Comparison of ENCODE assay signal across 9 mouse cellular contexts in genomic region chr16:26495721-26496120, GRCm38 (mm10). TPM values are rescaled to one million over a fixed set of nuclear protein-coding genes. Genes with fewer than 3 reads are reported as not detected.
DNase-seq lines count a peak whose midpoint lies in the region; ATAC-seq and TF ChIP-seq lines count a peak whose summit lies in the region.
"Had no signal": no experiment of that assay in that cellular context is flagged by ENCODE, and none has a peak within 500 bp of the region (broad histone marks: within the 10 kb centered on the region; RNA-seq: fewer than 3 reads in every experiment).

No protein-coding gene starts in this region.

- H3K4me3 ChIP-seq in hindbrain, embryonic 11.5 days (ENCODE audit: low read depth, low read length), result no peak overlapping the region
- H3K4me3 ChIP-seq in hindbrain, embryonic 12.5 days, result no peak overlapping the region
- H3K4me3 ChIP-seq in neural tube, embryonic 11.5 days (ENCODE audit: low read depth, low read length), result no peak overlapping the region
- no peak overlapping the region for H3K4me3 ChIP-seq in forebrain, embryonic 15.5 days

- TF ChIP-seq POLR2A in brain, embryonic 14.5 days (IDR thresholded peaks at IDR 0.05; ENCODE audit: borderline replicate concordance, extremely low read depth, insufficient read depth, insufficient read length, poor library complexity, severe bottlenecking), result no peak

- peak; percentile 25 for DNase-seq in hindbrain, embryonic 11.5 days (ENCODE audit: low spot score)
- peak; percentile 18 for DNase-seq in neural tube, embryonic 11.5 days (ENCODE audit: low spot score)
- no peak for DNase-seq in neural tube, embryonic 10.5 days (ENCODE audit: extremely low spot score, low spot score)
- peak; percentile 42 for DNase-seq in brain, embryonic 14.5 days (ENCODE audit: low read depth)
- DNase-seq in mesoderm, embryonic 11.5 days (ENCODE audit: low read depth, low spot score), result peak; percentile 18

- no peak overlapping the region for H3K4me2 ChIP-seq in hindbrain, embryonic 11.5 days (replicated peaks; ENCODE audit: low read depth, low read length)
- H3K4me2 ChIP-seq in hindbrain, embryonic 12.5 days (replicated peaks), result no peak overlapping the region
- no peak overlapping the region for H3K4me2 ChIP-seq in neural tube, embryonic 11.5 days (ENCODE audit: low read depth)
- no peak overlapping the region for H3K4me2 ChIP-seq in forebrain, embryonic 15.5 days (replicated peaks)

- H3K27me3 ChIP-seq in hindbrain, embryonic 11.5 days (ENCODE audit: control insufficient read depth, insufficient read depth, low read length), result no peaks in the 10 kb centered on the region
- no peaks in the 10 kb centered on the region for H3K27me3 ChIP-seq in hindbrain, embryonic 12.5 days
- H3K27me3 ChIP-seq in neural tube, embryonic 11.5 days (ENCODE audit: control insufficient read depth, insufficient read depth, low read length), result no peaks in the 10 kb centered on the region
- H3K27me3 ChIP-seq in forebrain, embryonic 15.5 days, result no peaks in the 10 kb centered on the region

- TF ChIP-seq CTCF in brain, embryonic 14.5 days (IDR thresholded peaks at IDR 0.05; ENCODE audit: borderline replicate concordance, extremely low read depth, insufficient read depth, insufficient read length), result 0 out of 2 replicates have a peak, but pooled peaks have one; percentile 24

- no peaks in the 10 kb centered on the region for H3K4me1 ChIP-seq in hindbrain, embryonic 11.5 days (replicated peaks; ENCODE audit: control insufficient read depth, insufficient read depth, low read length)
- H3K4me1 ChIP-seq in hindbrain, embryonic 12.5 days, result no peaks in the 10 kb centered on the region
- no peaks in the 10 kb centered on the region for H3K4me1 ChIP-seq in neural tube, embryonic 11.5 days (ENCODE audit: control insufficient read depth, insufficient read depth, low read length)
- H3K4me1 ChIP-seq in forebrain, embryonic 15.5 days, result no peaks in the 10 kb centered on the region

- no peak for ATAC-seq in hindbrain, embryonic 11.5 days (ENCODE audit: low FRiP score)
- no peak for ATAC-seq in hindbrain, embryonic 12.5 days (ENCODE audit: low FRiP score)
- ATAC-seq in neural tube, embryonic 11.5 days (ENCODE audit: insufficient read depth, low FRiP score, low TSS enrichment), result no peak
- no peak for ATAC-seq in forebrain, embryonic 15.5 days (replicated peaks)
- ATAC-seq in activated CD4-positive, CD25-positive, alpha-beta regulatory T cell, adult 4 months, result no peak

- WGBS in hindbrain, embryonic 11.5 days, result 17% methylated on average over 2 of the region's 2 CpGs
- 11% methylated on average over 2 of the region's 2 CpGs for WGBS in hindbrain, embryonic 12.5 days
- 19% methylated on average over 2 of the region's 2 CpGs for WGBS in neural tube, embryonic 11.5 days
- 18% methylated on average over 2 of the region's 2 CpGs for WGBS in forebrain, embryonic 15.5 days

- no peak overlapping the region for H3K27ac ChIP-seq in hindbrain, embryonic 11.5 days (ENCODE audit: low read depth, low read length)
- no peak overlapping the region for H3K27ac ChIP-seq in hindbrain, embryonic 12.5 days
- H3K27ac ChIP-seq in neural tube, embryonic 11.5 days (ENCODE audit: low read depth, low read length), result no peak overlapping the region
- no peak overlapping the region for H3K27ac ChIP-seq in forebrain, embryonic 15.5 days (replicated peaks)

- H3K36me3 ChIP-seq in hindbrain, embryonic 11.5 days (ENCODE audit: control insufficient read depth, insufficient read depth, low read length), result no peaks in the 10 kb centered on the region
- H3K36me3 ChIP-seq in hindbrain, embryonic 12.5 days, result no peaks in the 10 kb centered on the region
- no peaks in the 10 kb centered on the region for H3K36me3 ChIP-seq in neural tube, embryonic 11.5 days (ENCODE audit: control insufficient read depth, insufficient read depth, low read length)
- no peaks in the 10 kb centered on the region for H3K36me3 ChIP-seq in forebrain, embryonic 15.5 days

- H3K9me3 ChIP-seq in hindbrain, embryonic 11.5 days (ENCODE audit: control insufficient read depth, low read length), result no peaks in the 10 kb centered on the region
- H3K9me3 ChIP-seq in hindbrain, embryonic 12.5 days (replicated peaks), result no peaks in the 10 kb centered on the region
- H3K9me3 ChIP-seq in neural tube, embryonic 11.5 days (ENCODE audit: control insufficient read depth, low read length), result no peaks in the 10 kb centered on the region
- no peaks in the 10 kb centered on the region for H3K9me3 ChIP-seq in forebrain, embryonic 15.5 days

- no peak overlapping the region for H3K9ac ChIP-seq in hindbrain, embryonic 11.5 days (ENCODE audit: low read depth, low read length)
- H3K9ac ChIP-seq in hindbrain, embryonic 12.5 days, result no peak overlapping the region
- H3K9ac ChIP-seq in neural tube, embryonic 11.5 days (ENCODE audit: low read length), result no peak overlapping the region
- H3K9ac ChIP-seq in forebrain, embryonic 15.5 days (replicated peaks), result no peak overlapping the region

RNA-seq across cellular contexts. Expression of gene Tmem207, which starts 30.8 kb away (rescaled TPM):
- 0.14 TPM in 1 of 2 replicates, not detected in the other for polyA plus RNA-seq in hindbrain, embryonic 11.5 days (2014; fragmentation: Nextera tagmentation; extraction: Ambion mirVana)
- 0.52 TPM in 1 of 2 replicates, not detected in the other for polyA plus RNA-seq in hindbrain, embryonic 12.5 days (2016; fragmentation: Nextera tagmentation; extraction: Ambion mirVana)
- polyA plus RNA-seq in neural tube, embryonic 11.5 days (2014; fragmentation: Nextera tagmentation; extraction: Ambion mirVana), result not detected in 2 replicates
- polyA plus RNA-seq in brain, embryonic 14.5 days (2012; rRNA removed), result 0.10 and 0.25 TPM in 2 replicates
- 0.26 TPM in 1 of 2 replicates, not detected in the other for polyA plus RNA-seq in forebrain, embryonic 15.5 days (2015; fragmentation: Nextera tagmentation; extraction: Ambion mirVana)
- polyA plus RNA-seq in activated CD4-positive, CD25-positive, alpha-beta regulatory T cell, adult 4 months (2017; shearing (Covaris generic)), result not detected
- polyA plus RNA-seq: cortical plate, adult 2 months had no signal

RNA-seq across cellular contexts. Expression of gene Cldn16, which starts 32.8 kb away (rescaled TPM):
- polyA plus RNA-seq in hindbrain, embryonic 11.5 days (2014; fragmentation: Nextera tagmentation; extraction: Ambion mirVana), result not detected in 2 replicates
- not detected in 2 replicates for polyA plus RNA-seq in hindbrain, embryonic 12.5 days (2016; fragmentation: Nextera tagmentation; extraction: Ambion mirVana)
- not detected in 2 replicates for polyA plus RNA-seq in neural tube, embryonic 11.5 days (2014; fragmentation: Nextera tagmentation; extraction: Ambion mirVana)
- polyA plus RNA-seq in brain, embryonic 14.5 days (2012; rRNA removed), result not detected in 2 replicates
- polyA plus RNA-seq in forebrain, embryonic 15.5 days (2015; fragmentation: Nextera tagmentation; extraction: Ambion mirVana), result not detected in 2 replicates
- polyA plus RNA-seq in activated CD4-positive, CD25-positive, alpha-beta regulatory T cell, adult 4 months (2017; shearing (Covaris generic)), result not detected
- polyA plus RNA-seq: cortical plate, adult 2 months had no signal
